Mouse (Mus musculus): ENCODE results near the gene Cadm4.
"Not testable (repeated sequence)": the region's sequence is repeated elsewhere in the genome, so short reads cannot be mapped to it uniquely, and the experiment has no call there.

The Cadm4 gene

GRCm38 (mm10) chr7:24504868-24505267 lies 23.0 kb downstream of the Cadm4 start:
- DNase-seq: no peak

GRCm38 (mm10) chr7:24505447-24506064 lies 23.7 kb downstream of the Cadm4 start:
- no peak for DNase-seq

- no peak for DNase-seq
Measured at GRCm38 (mm10) chr7:24506065-24506459, 24.2 kb downstream of the Cadm4 start.

- DNase-seq: no peak
Measured at GRCm38 (mm10) chr7:24506476-24506837, 24.6 kb downstream of the Cadm4 start.

- peak; percentile 77 for DNase-seq
Measured at GRCm38 (mm10) chr7:24506838-24507725, 25.3 kb downstream of the Cadm4 start, which contains the start of gene Zfp428. Zfp428 (plus strand) TSS chr7:24507006.

GRCm38 (mm10) chr7:24507726-24508114 lies 25.9 kb downstream of the Cadm4 start:
- DNase-seq: no peak

GRCm38 (mm10) chr7:24512355-24512754 lies 30.5 kb downstream of the Cadm4 start, which contains the start of gene AC161166.1:
AC161166.1 (minus strand) TSS chr7:24512455.
- DNase-seq: no peak

- peak; percentile 62 for DNase-seq
Measured at GRCm38 (mm10) chr7:24516319-24516718, 34.5 kb downstream of the Cadm4 start.

GRCm38 (mm10) chr7:24517077-24517476 lies 35.3 kb downstream of the Cadm4 start:
- DNase-seq: no peak

GRCm38 (mm10) chr7:24517654-24518053 lies 35.8 kb downstream of the Cadm4 start:
- no peak for DNase-seq

- DNase-seq: no peak
Measured at GRCm38 (mm10) chr7:24519130-24519529, 37.3 kb downstream of the Cadm4 start.

GRCm38 (mm10) chr7:24520054-24520453 lies 38.2 kb downstream of the Cadm4 start:
- not testable (repeated sequence) for DNase-seq

GRCm38 (mm10) chr7:24522805-24523204 lies 41.0 kb downstream of the Cadm4 start:
- DNase-seq: no peak

GRCm38 (mm10) chr7:24523723-24524122 lies 41.9 kb downstream of the Cadm4 start:
- DNase-seq: no peak

GRCm38 (mm10) chr7:24524978-24525377 lies 43.2 kb downstream of the Cadm4 start:
- no peak for DNase-seq

GRCm38 (mm10) chr7:24525686-24526420 lies 44.0 kb downstream of the Cadm4 start:
- no peak for DNase-seq

GRCm38 (mm10) chr7:24528861-24529260 lies 47.0 kb downstream of the Cadm4 start:
- no peak for DNase-seq

GRCm38 (mm10) chr7:24529580-24529979 lies 47.8 kb downstream of the Cadm4 start:
- peak; percentile 31 for DNase-seq

GRCm38 (mm10) chr7:24530062-24530931 lies 48.5 kb downstream of the Cadm4 start, which contains the start of gene Irgq:
Irgq (plus strand) TSS chr7:24530689.
- DNase-seq: peak; percentile 99

GRCm38 (mm10) chr7:24531211-24531971 lies 49.6 kb downstream of the Cadm4 start:
- peak; percentile 86 for DNase-seq

- DNase-seq: no peak
Measured at GRCm38 (mm10) chr7:24533031-24533571, 51.3 kb downstream of the Cadm4 start.

Data from thymus, postnatal 4 days (tissue).